Mouse (Mus musculus): ENCODE measurements at regions not wholly inside any gene's neighbourhood (a gene's known extent, or its start where the extent isn't known, plus 50 kb on each side); places are given as distances from the start of the nearest gene placed in this dataset.
A peak's percentile ranks its signal among the peaks of the same experiment; 100 is the strongest.

GRCm38 (mm10) chr6:51172331-51172791 lies 260.1 kb upstream of the Nfe2l3 start:
- no peak for TF ChIP-seq CTCF (IDR thresholded peaks at IDR 0.05; ENCODE audit: low read depth)
- 5% methylated on average over 12 of the region's 12 CpGs for WGBS
- H3K9ac ChIP-seq (ENCODE audit: low read depth, low read length) = peak overlapping the region; percentile 42
- peak overlapping the region; percentile 51 for H3K4me2 ChIP-seq (ENCODE audit: low read length)
- peak overlapping the region; percentile 17 for H3K4me3 ChIP-seq (replicated peaks; ENCODE audit: low read depth, low read length)
- peak overlapping the region; percentile 79 for H3K27ac ChIP-seq
- DNase-seq (ENCODE audit: low spot score) (peak; percentile 72), ATAC-seq (replicated peaks; ENCODE audit: low FRiP score, low read depth) (no peak; the same call in 1 of the 2 replicates)
- peaks cover 21% of the 10 kb centered on the region for H3K4me1 ChIP-seq (replicated peaks; ENCODE audit: insufficient read depth, low read length)
- H3K36me3 ChIP-seq (ENCODE audit: insufficient read depth, low read length) = no peaks in the 10 kb centered on the region
- no peaks in the 10 kb centered on the region for H3K9me3 ChIP-seq (replicated peaks; ENCODE audit: low read length)
- H3K27me3 ChIP-seq (ENCODE audit: insufficient read depth, low read length) = peaks cover 16% of the 10 kb centered on the region

DNA sequence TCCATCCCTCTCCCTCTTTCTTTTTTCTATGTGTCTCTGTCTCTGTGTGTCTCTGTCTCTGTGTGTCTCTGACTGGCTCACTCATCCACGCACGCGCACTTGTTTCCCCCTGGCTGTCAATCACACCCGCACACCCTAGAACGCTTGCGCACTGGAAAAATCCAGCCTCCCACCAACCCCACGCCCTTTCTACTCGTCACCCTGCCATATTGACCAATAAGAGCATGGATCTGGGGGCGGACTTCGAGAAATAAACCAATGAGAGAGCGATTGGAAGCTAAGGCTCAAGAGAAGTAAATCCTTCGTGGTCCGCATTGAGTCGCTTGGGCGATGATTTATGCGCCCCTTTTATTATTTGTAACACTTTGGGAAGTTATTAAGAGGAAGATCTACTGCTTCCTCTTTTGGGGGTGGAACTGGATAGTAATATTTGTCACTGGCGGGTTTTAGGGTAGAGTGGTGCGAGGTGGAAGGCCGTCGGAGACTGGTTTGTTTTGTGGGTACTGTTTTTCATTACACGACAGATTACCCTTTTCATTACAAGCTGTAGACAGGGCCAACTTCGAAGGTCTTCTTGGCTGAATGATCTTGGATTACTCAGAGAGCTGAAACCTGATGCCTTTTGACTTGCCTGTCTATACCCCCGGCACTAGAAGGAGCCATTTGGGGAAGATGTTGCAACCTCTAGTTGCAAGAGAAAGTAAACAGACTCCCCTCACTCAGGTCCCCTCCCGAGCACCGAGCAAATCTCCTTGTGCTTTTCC lies 259.4 kb upstream of the Nfe2l3 start:
- Histone ChIP-seq H3K9me3 (replicated peaks; ENCODE audit: low read length) (no peaks in the 10 kb centered on the region), H3K4me2 (ENCODE audit: low read length) (peak overlapping the region; percentile 85), H3K36me3 (ENCODE audit: insufficient read depth, low read length) (no peaks in the 10 kb centered on the region), H3K4me3 (replicated peaks; ENCODE audit: low read depth, low read length) (peak overlapping the region; percentile 38), H3K27ac (peak overlapping the region; percentile 86), H3K27me3 (ENCODE audit: insufficient read depth, low read length) (peaks cover 16% of the 10 kb centered on the region), H3K9ac (ENCODE audit: low read depth, low read length) (peak overlapping the region; percentile 42; the same call in 1 of the 2 replicates), H3K4me1 (replicated peaks; ENCODE audit: insufficient read depth, low read length) (peaks cover 21% of the 10 kb centered on the region)
- TF ChIP-seq CTCF (IDR thresholded peaks at IDR 0.05; ENCODE audit: low read depth) = peak; percentile 30; the same call in 1 of the 2 replicates
- DNase-seq (ENCODE audit: low spot score) (peak; percentile 99), ATAC-seq (replicated peaks; ENCODE audit: low FRiP score, low read depth) (peak; percentile 88)
- WGBS = under 1% methylated on average over 25 of the region's 25 CpGs

DNA sequence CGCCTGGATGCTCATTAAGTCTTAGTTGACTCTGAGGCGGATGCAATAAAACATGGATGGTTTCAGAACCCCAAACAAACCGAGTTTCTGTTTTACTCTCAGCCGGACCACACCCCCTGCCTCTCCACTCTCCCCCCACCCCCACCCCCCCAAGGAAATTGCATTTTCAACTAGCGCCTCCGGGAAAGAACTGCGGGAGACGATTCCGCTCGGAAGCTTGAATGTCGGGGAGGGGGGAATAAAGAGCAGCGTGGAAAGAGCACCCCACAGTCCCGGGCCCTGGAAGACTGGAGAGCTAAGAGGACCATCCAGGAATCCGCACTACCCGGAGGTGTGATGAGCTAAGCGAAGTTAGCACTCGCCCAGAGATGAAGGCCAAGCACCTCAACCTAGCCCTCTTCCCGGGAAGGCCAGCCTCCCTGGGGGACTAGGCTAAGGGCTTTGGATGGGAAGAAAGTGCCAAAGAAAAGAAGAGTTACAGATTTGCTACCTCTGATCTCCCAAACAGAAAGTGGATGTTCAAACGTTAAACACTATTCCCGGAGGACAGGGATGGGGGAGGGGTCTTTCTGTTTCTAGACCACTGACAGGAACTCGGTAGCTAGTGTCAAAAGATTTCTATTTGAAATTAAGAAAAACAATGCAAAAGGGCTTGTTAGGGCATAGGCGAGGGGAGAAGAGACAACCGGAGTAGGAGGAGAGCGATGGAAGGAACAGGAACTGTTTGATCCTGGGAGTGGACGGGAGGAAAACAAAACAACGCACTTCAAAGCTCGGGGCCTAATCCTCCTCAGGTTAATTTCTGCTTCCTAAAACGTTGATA lies 258.6 kb upstream of the Nfe2l3 start:
- TF ChIP-seq CTCF (IDR thresholded peaks at IDR 0.05; ENCODE audit: low read depth) = no peak
- 3% methylated on average over 28 of the region's 28 CpGs for WGBS
- no peaks in the 10 kb centered on the region for H3K9me3 ChIP-seq (replicated peaks; ENCODE audit: low read length)
- no peaks in the 10 kb centered on the region for H3K36me3 ChIP-seq (ENCODE audit: insufficient read depth, low read length)
- DNase-seq (ENCODE audit: low spot score) (peak; percentile 69), ATAC-seq (replicated peaks; ENCODE audit: low FRiP score, low read depth) (no peak)
- peaks cover 16% of the 10 kb centered on the region for H3K27me3 ChIP-seq (ENCODE audit: insufficient read depth, low read length)
- peak overlapping the region; percentile 38 for H3K4me3 ChIP-seq (replicated peaks; ENCODE audit: low read depth, low read length)
- H3K27ac ChIP-seq = peak overlapping the region; percentile 86
- peak overlapping the region; percentile 85 for H3K4me2 ChIP-seq (ENCODE audit: low read length)
- H3K4me1 ChIP-seq (replicated peaks; ENCODE audit: insufficient read depth, low read length) = peaks cover 17% of the 10 kb centered on the region
- peak overlapping the region; percentile 50; the same call in 1 of the 2 replicates for H3K9ac ChIP-seq (ENCODE audit: low read depth, low read length)

DNA sequence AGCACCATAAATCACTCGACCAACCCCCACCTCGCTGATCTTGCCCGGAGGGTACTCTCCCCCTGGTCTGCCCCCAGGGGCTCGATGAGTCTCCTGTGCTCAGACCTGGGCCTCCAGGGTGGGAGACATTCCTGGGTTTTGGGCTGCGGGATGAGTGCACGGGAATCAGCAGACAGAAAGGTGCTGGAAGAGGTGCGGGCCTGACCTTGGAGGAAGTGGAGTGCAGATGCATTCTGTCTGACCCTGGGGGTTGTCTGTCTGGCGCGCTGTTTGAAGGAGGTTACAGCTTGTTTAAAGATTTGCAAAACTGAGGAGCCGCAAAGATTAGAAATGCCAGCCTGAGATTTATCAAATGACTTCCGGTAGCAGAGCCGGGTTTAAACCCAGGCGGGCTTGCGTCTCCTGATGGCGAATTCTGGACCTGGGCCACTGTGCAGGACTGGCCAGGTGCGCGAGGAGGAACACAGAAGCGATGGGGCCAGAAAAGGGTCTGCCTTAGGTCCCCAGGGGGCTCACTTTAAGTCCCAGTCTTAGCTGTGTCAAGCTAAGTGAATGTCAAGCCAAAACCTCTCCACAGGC lies 257.9 kb upstream of the Nfe2l3 start:
- 22% methylated on average over 18 of the region's 18 CpGs for WGBS
- TF ChIP-seq CTCF (IDR thresholded peaks at IDR 0.05; ENCODE audit: low read depth) = no peak
- Histone ChIP-seq H3K4me2 (ENCODE audit: low read length) (peak overlapping the region; percentile 85), H3K4me1 (replicated peaks; ENCODE audit: insufficient read depth, low read length) (peaks cover 12% of the 10 kb centered on the region), H3K9ac (ENCODE audit: low read depth, low read length) (0 out of 2 replicates have a peak overlapping the region, but pooled peaks have one; percentile 10), H3K27ac (peak overlapping the region; percentile 86), H3K4me3 (replicated peaks; ENCODE audit: low read depth, low read length) (peak overlapping the region; percentile 38; the same call in 1 of the 2 replicates), H3K27me3 (ENCODE audit: insufficient read depth, low read length) (peaks cover 16% of the 10 kb centered on the region), H3K36me3 (ENCODE audit: insufficient read depth, low read length) (no peaks in the 10 kb centered on the region), H3K9me3 (replicated peaks; ENCODE audit: low read length) (no peaks in the 10 kb centered on the region)
- ATAC-seq (replicated peaks; ENCODE audit: low FRiP score, low read depth) (no peak), DNase-seq (ENCODE audit: low spot score) (peak; percentile 33)

DNA sequence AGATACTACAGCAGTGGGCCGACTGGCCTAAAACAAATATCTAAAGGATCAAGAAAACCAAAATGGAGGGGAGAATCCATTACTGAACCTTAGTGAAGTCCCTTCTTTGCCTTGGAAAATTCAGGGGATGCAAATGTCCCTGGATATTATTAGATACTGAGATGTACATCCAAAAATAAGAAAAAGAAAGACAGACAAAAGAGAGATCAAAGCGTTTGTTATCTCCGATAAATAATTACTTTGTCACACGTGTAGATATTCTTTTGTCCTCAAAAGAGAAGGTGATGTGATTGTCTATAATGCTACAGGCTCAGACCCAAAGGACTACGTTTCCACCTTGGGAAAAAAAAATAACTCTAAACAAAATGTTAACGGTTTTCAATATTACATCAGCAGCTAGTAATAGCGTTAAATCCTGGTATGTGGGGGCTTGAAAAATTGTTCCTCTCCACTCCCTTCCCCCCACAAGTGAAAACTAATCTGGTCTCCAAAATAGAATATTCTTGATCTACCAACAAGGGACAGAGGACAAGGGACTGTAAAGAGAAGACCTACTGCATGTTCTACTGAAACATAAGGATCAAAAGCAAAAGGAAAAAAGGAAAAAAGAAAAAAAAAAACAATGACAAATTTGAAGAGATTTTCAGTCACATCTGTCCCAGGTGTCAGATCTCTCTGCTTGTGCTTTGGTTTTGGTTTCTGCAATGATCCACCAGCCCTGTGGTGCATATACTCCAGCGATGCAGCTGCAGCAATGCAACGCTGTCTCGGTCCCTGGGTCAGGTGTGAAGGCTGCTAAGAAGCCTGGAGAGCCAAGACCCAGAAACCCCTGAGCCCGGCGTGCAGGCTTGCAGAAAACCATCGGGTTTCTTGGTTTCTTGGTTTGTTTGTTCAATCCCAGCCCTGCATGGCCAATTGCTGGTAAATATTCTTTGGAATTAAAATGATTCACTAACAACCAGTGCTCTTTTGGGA lies 256.6 kb upstream of the Nfe2l3 start:
- H3K36me3 ChIP-seq (ENCODE audit: insufficient read depth, low read length) = no peaks in the 10 kb centered on the region
- H3K4me2 ChIP-seq (ENCODE audit: low read length) = no peak overlapping the region
- peaks cover 12% of the 10 kb centered on the region for H3K4me1 ChIP-seq (replicated peaks; ENCODE audit: insufficient read depth, low read length)
- H3K27ac ChIP-seq = no peak overlapping the region
- peaks cover 16% of the 10 kb centered on the region for H3K27me3 ChIP-seq (ENCODE audit: insufficient read depth, low read length)
- DNase-seq (ENCODE audit: low spot score) (no peak), ATAC-seq (replicated peaks; ENCODE audit: low FRiP score, low read depth) (no peak)
- 60% methylated on average over 13 of the region's 13 CpGs for WGBS
- TF ChIP-seq CTCF (IDR thresholded peaks at IDR 0.05; ENCODE audit: low read depth) = no peak
- no peak overlapping the region for H3K9ac ChIP-seq (ENCODE audit: low read depth, low read length)
- H3K4me3 ChIP-seq (replicated peaks; ENCODE audit: low read depth, low read length) = no peak overlapping the region
- H3K9me3 ChIP-seq (replicated peaks; ENCODE audit: low read length) = no peaks in the 10 kb centered on the region
